Mouse (Mus musculus) cerebellum, postnatal 10 days (tissue): Measurements from ENCODE around the gene Ubp1.
A peak's percentile ranks its signal among the peaks of the same experiment; 100 is the strongest.

Source experiments
- DNase-seq, 2 experiments: peaks; one replicate each; pipeline ENCODE4 v3.0.0; 2021; ENCODE audit warnings: mixed read lengths in 2 of 2

The Ubp1 gene

DNA sequence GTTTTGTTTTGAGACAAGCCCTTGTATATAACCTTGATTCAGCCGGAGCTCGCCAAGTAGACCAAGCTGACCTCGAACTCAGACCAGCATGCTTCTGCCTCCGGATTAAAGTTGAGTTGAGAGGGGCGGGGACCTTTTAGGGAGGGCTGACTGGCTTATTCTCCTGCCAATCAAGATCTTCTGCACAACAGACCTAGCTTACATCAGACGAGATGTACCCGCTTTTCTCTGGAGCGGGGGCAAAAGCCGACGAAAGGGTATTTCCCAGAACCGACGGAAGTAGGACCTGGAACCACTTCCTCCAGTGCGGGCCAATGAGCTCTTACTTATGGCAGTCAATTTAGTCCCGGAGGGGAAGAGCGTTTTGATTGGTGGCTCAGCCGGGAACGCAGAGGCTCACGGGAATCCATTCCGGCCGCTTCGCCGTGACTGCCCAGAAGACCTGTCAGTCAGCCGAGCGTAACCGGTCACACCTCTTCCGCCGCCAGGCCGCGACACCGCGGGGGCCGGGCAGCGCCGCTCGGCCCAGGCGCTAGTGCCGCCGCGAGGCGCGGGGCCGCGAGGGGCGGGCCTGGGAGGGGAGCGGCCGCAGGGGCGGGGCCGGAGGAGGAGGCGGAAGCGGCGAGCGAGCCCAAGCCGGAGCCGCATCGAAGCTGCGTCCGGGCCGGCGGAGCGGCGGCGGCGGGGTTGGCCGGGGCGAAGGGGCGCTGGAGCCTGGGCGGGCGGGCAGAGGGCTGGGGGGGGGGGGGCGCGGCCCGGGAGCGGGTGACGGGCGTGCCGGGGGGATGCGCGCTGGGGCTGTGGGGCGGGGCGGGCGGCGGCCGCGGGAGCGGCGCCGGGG lies at the start of gene Ubp1:
TSS of gene Ubp1 (plus strand) at position 401 of the 841 bp plus-strand sequence.
- peak; percentile 94 to 98 for DNase-seq

DNA sequence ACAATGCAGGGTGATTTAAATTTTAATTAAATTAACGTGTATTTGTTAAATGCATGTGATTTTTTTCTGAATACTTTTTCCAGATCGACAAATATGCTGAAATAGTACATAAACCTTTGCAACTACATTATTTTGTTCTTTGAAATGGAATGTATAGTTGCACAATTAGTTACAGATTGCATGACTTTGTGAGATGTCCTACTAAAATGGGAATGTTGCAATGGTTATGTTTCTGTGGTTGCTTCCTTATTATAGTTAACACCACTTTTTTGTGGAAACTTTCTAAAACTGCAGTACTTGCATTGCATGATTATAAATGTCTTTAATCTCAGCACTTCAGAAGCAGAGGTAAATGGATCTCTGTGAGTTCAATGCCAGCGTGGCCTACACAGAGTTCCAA lies 35.8 kb upstream of the Ubp1 start:
- no peak for DNase-seq

DNA sequence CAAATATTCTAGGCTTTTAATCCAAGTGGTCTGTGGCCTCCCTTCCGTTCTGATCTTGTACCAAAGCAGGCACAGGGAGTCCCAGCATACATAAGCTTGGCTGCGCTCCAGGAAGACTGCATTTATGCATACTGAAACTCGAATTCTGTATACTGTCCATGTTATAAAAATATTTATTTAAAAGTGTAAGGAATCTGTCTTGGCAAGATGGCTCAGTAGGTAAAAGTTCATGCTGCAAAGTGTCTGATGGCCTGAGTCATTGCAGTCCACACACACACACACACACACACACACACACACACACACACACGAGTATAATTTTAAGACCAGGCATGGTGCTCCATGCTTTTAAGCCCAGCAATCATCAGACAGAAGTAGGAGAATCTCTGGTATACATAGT lies 27.6 kb upstream of the Ubp1 start:
- no peak for DNase-seq

DNA sequence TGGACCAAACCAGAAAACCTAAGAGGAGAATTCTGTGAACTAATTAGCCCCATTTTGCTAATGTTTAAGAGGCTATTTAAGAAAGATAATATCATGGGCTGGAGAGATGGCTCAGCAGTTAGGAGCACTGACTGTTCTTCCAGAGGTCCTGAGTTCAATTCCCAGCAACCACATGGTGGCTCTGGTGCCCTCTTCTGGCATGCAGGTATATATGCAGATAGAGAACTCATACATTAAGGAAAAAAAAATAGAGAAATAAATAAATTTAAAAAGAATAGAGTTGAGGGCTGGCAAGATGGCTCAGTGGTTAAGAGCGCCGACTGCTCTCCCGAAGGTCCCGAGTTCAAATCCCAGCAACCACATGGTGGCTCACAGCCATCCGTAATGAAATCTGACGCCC lies 26.4 kb upstream of the Ubp1 start:
- peak; percentile 21 to 23 for DNase-seq

DNA sequence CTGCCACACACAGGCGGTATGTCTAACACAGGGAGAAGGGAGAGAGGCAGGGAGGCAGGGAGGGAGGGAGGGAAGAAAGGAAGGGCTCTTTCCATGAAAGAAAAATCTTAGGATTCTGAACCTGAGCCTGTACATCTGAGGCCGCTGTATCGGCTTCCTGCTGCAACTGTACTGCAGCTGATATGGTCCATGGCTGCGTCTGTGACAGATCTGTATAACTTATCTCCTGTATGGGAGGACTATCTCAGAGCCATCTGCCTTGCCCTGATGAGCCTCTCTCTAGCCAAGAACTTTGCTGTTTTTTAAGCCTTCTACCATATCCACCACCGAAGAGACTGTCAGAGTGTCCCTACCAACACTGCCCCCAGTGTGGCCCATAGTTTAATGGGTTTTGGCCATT lies 14.9 kb upstream of the Ubp1 start:
- DNase-seq, result no peak

DNA sequence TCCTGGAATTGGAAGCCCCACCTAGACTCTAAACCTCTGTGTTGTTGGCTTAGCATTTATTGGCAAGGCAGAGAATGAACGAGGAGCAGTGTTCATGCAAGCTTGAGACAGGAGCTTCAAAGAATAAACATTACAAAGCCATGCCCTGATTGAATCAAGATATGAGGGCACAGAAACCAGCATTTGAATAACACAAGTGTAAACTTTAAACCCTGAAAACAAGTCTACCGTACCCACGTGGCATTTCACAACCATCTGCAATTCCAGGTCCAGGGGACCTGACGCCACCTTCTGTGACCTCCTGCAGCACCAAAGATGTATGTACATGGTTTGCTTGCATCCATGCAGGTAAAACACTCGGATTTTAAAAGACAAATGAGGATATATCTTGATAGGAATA lies 8.1 kb upstream of the Ubp1 start:
- DNase-seq, result no peak

DNA sequence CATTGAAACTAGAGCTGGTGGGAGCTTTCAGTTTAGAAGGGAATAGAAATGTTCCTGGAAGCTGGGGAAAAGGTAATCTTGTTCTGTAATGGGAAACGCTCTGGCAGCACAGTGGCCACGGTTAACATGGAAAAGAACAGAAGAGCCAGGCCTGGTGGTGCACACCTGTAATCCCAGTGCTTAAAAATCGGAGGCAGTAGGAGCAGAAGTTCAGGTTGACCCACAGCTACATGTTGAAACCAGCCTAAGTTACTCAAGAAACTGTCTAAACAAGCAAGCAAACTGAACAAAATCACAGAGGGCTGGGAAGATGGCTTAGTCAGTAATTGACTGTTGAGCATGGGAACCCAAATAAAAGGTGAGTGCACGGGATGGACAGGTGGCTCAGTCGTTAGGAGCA lies 5.9 kb upstream of the Ubp1 start:
- no peak for DNase-seq

DNA sequence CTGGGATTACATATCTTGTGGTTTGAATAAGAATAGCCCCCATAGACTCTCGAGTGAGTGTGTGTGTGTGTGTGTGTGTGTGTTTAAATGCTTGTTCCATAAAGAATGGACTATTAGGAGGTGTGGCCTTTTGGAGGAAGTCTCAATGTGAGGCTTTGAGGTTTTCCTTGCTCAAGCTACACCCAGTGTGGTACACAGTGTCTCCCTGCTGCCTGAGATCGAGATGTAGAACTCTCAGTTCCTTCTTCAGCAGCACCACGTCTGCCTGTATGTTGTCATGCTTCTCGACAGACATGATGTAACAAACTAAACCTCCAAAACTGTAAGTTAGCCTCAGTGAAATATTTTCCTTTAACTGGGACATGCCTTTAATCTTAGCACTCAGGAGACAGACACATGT lies 2.1 kb upstream of the Ubp1 start:
- DNase-seq, result no peak

DNA sequence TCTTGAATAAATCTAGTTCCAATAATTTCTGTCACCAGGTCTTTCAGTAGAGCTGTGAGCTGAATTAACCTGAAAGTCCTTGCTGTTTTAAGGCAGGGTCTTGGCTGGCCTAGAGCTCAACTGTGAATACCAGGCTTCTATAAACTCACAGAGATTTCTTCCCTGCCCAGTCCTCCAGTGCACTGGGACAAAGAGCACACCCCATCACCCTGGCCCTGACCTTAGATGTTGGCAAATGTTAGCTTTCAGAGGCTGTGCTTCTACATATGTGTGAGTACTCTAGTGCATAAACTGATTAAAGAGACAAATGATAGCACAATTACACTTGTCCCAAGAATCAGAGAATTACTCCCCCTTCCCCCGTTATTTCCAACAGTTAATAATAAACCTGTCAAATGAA lies 1.1 kb upstream of the Ubp1 start:
- no peak for DNase-seq

DNA sequence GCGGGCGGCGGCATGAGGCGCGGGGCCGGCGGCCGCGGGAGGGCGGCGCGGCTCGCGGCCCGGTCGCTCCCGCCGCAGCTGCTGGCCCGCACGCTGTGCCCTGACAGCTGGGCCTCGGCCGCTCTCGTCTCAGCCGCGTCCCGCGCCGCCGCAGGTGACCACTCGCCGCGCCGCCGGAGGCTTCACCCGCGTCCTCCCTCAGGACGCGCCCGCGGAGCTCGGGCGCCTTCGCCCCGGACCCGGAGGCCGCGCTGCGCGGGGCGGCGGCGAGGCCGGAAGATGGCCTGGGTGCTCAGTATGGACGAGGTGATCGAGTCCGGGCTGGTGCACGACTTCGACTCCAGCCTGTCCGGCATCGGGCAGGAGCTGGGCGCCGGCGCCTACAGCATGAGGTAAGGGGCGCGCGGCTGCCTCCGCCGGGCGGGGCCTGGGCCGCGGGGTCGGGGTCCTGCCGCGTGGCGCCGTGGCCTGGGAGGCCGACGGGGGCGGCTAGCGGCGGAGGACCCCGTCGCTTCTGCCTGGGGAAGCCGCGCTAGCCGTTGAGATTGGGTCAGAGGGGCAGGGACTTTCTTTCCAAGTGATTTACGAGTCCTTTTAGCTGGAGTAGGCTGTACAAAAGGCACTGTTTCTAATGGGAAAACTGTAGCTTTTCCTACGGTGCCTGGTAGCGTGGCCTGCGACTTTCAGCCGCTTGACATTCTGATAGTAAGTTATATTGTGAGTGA lies 803 bp downstream of the Ubp1 start:
- peak; percentile 56 to 61 for DNase-seq

DNA sequence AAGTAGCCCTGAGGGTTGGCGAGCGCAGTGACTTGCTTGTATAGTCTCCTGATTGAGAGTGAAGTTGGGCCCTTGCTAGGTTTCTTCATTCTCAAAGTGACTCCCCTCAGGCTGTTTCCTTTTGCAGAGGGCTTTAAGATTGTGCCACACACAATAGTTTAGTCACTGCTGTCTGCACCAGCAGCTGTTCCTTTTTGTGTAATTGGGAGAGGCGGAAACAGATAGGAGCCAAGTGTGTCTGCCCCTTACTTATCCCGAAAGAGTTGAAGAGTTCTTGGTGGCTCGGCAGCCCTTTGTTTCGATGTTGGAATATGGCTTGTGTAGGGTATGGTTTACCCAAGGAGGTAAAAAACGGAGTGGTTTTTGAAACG lies 1.4 kb downstream of the Ubp1 start:
- no peak for DNase-seq

DNA sequence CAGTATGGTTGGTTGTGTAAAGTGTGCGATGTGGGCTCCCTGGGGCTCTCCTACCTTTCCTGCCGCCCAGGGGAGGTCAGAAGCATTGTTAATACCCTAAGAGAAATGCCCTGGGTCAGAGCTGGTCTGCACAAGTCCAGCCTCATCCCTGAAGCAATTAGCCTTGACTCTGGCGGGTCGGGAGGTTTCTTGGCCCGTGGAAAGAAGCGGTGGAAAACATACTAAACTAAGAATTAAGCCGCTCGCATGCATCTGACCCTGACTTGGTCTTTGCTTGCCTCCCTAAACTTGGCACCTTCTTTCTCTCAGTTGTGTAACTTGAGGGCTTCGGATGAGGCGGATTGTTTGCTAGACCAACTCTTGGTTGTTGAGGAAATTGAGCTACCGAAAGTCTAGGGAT lies 1.8 kb downstream of the Ubp1 start:
- DNase-seq, result peak in 1 of 2 experiments; percentile 16

DNA sequence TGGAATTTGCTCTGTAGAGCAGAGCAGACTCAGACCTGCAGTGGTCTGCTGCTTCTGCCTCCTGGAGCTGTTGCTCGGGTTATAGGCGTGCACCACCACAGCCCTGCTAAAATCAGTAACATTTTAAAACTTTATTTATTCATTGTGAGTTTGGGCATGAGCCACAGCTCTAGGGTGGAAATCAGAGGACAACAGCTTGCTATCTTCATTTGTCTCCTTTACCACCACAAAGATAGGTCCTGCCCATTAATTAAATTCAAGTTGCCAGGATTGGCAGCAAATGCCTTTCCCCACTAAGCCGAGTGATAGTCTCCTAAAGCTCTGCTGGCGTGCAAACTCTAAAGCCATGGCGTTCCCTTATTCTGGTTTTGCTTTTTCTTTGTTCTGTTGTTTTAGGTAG lies 4.9 kb downstream of the Ubp1 start:
- DNase-seq, result no peak

DNA sequence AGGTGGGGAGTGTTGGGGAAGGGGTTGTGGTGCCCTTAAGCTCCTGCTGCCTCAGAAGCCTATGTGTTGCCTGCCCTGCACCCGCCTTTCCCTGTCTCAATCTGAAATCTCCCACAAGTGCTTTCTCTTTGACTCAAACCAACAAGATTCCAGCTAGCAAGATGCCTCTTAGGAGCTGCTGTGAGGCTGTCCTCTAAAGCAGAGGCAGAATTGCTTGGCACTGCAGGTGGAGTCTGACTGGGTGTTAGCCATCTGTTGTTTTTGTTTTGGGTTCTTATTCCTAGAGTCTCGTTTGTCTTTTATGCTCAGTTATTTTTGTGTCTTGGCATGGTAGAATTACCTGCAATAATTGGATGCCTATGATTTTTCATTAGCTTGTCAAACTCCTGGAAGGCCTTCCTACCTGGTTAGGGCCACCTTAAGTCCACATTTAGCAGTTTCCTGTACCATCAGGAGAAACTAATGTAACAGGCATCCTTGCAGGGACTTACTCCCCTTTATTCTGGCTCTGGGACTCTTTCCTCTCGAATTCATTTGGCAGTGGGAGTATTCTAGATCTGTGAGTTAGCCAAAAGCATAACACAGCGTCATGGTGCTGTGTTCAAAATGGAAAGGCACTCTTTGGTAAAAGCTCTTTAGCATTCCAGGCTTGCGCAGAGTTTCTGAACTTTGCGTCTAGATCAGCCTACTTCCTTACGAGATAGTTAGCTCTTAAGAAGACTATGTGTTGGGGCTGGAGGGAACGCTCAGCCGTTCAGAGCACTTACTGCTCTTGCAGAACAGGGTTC lies 8.5 kb downstream of the Ubp1 start:
- DNase-seq, result peak; percentile 41 to 47

DNA sequence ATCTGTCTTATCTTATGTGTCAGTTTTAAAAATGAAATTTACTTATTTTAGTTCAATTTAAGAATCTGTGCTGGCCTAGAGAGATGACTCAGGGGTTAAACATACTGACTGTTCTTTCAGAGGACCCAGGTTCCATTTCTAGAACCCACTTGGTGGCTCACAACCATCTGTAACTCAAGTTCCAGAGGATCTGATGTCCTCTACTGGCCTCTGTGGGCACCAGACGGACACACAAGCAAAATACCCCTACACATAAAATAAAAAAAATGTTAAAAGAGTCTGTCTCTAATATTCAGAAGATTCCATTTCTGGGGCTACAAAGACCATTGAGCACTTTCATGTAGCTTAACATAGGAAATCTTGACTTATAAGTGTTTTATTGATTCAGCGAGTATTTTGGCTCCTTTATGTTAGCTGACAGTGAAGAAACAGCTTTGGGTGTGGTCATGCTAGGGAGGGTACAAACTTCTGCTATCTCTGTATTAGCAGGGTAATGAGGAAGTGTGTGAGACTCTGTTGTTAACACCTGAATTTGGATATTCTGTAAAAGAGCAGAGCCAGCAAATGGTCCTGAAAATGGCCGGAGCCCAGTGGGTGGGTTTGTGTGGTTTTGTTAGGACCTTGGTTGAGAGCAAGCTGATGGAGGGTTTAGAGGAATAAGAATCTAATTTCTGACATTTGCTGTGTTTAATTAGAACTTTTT lies 10.5 kb downstream of the Ubp1 start:
- DNase-seq, result no peak

DNA sequence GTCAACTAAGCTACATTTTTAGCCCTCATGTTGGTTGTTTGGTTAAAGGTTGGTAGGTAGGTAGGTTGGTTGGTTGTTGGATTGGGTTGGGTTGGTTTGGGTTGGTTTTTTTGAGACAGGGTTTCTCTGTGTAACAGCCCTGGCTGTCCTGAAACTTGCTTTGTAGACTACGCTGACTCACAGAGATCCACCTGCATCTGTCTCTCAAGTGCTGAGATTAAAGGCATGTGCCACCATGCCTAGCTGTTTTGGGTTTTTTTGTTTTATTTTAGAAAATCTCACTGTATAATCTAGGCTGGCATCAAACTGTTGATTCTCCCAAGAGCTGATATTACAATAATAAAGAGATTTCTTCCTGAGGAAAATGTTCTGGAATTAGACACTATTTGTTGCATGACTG lies 12.6 kb downstream of the Ubp1 start:
- DNase-seq, result no peak

DNA sequence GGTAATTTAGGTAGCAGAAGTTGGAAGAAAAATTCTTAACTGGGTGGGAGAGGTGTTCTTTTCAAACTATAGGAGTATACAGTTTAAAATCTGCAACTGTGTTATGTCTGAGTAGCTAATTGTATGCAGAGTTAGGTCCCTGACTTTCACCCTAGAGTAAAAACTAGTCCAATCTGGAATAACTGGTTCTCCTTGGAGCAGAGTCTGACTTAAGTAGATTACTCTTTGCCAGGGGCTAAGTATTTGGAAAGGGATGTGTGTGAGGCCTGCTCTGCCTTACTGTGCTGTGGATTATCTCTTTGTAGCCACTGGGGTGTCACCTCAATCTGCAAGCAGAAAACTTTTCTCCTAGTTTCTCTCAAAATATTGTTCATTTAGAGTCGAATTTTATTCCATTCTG lies 16.5 kb downstream of the Ubp1 start:
- DNase-seq, result no peak

DNA sequence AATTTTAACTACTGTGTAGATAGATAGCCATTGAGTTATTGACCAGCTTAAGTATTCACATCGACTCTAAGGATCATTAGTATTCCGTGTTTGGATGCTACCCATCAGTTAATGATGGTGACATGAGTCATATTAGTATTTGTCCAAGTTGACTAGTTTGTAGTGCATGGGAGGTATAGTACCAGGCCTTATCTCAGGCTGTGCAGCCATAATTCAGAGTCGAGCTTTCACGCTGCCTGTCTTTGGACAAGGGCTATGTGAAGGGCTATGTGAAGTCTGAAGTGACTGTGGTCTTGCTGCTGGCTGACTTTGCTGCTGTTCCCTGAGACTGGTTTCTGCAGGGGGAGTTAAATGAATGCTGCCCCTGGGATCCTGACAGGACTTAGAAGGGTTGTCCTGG lies 27.0 kb downstream of the Ubp1 start:
- no peak for DNase-seq

DNA sequence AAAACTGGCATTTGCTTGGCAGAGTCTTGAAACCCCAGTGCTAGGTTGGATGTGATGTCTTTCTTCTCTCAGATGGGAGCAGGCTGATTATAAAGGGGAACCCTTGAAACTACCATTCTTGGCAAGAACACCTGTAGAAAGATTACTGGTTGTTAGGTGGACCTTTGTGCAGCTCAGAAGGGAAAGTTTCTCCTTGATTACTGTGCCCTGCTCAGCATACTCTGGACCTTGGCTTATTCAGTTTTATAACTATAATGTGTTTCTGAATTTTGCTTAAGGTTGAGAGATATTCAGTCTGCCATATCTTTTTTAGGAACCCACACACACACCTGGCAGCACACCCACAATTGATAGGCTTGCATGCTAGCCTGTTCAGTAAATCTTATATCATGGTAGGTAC lies 33.0 kb downstream of the Ubp1 start:
- DNase-seq, result no peak

DNA sequence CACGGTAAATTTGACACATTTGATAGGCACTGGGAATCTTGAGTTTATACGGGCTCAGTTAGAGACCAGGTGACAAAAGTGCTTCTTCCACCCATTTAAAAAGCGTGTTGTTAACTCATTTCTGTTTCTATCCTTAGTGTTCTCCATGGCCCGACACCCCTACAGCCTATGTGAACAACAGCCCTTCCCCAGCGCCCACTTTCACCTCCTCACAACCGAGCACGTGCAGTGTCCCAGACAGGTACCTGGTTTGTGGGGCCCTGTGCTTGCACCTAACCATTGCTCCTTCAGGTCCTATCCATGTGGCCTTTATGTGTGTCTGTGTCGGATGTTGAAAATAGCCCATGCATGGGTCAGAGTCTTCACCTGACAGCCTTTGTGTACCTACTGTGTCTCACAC lies 33.7 kb downstream of the Ubp1 start:
- DNase-seq, result no peak

DNA sequence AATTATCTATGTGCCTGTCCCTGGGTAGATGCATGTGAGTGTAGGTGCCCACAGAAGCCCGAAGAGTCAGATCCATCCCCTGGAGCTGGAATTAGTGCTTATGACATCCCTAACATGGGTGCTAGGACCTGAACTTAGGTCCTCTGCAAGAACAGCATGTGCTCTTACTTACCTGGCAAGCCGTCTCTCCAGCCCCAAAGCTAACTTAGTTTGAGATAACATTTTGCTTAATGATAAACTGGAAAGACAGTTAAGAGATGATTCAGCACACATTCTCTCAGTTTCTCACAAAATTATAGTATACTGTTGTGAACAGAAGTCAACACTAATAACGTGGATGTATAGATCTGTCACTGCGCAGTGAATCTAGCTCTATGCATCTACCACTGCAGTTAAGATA lies 36.1 kb downstream of the Ubp1 start:
- no peak for DNase-seq

DNA sequence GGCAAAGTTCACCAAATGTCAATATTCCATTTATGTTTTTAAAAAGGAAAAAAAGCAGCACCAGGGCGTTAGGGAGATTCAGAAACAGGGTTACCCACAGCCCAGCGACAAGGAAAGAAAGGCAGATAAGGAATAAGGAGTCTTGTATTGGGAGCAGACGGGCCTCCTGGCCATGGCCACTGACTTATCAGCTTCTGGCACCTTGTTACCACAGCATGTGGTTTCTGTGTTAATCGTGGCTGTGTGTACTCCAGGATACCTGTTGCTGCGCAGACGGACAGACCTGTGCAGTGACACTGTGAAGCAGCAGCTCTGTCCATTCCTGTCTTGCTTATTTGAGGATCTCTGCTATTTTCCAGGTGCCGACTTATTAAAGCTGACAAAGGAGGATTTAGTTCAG lies 38.2 kb downstream of the Ubp1 start:
- DNase-seq, result no peak

DNA sequence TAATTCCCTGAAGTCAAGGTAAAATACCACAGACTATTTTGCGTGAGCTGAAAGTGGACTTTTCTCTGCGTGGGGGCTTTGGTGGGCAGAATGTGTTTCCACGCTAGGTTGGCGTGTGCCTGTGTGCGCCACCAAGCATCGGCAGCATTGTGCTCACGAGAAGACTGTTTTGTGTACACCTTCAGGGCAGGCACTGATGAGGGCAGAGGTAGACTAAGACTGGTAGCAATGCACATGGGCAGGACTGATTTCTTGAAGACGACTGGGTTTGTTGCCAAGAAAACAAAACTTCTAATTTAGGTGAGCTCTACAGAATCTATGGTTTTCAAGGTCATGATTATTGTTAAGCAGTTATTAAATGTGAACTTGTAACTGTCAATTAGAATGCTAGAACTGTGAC lies 38.7 kb downstream of the Ubp1 start:
- DNase-seq, result no peak
